Mouse (Mus musculus) forebrain, postnatal 0 days (tissue): ENCODE results near the gene Tpk1. TPM values are rescaled to one million over a fixed set of nuclear protein-coding genes. Genes with fewer than 3 reads are reported as not detected.

ENCODE experiments used
- ATAC-seq: fragments of 200-750 bp; cut with Nextera tagmentation; 2 replicates; pipeline ENCODE4 v1.8.0; 2017; ENCODE audit warnings: mild to moderate bottlenecking, moderate library complexity
- DNase-seq: peaks from one replicate; pipeline ENCODE4 v3.0.0-alpha.2; 2015
- H3K27ac ChIP-seq: fragments of 300-500 bp; sonication (generic); 2 replicates; pipeline ENCODE4 v1.5.1; 2014; ENCODE audit warnings: low read depth, mild to moderate bottlenecking, antibody characterized with exemption, low read length, moderate library complexity, mixed read lengths
- H3K27me3 ChIP-seq: fragments of 300-500 bp; sonication (generic); 2 replicates; pipeline ENCODE4 v1.6.1; 2014; ENCODE audit warnings: mild to moderate bottlenecking, low read length, mixed read lengths; ENCODE audit not compliant: insufficient read depth
- H3K36me3 ChIP-seq: fragments of 300-500 bp; sonication (generic); 2 replicates; pipeline ENCODE4 v1.6.1; 2014; ENCODE audit warnings: mild to moderate bottlenecking, moderate library complexity; ENCODE audit not compliant: insufficient read depth
- H3K4me1 ChIP-seq: fragments of 300-500 bp; sonication (generic); 2 replicates; pipeline ENCODE4 v1.6.1; 2014; ENCODE audit warnings: antibody characterized with exemption; ENCODE audit not compliant: insufficient read depth
- H3K4me2 ChIP-seq: fragments of 300-500 bp; sonication (generic); 2 replicates; pipeline ENCODE4 v1.6.1; 2014; ENCODE audit warnings: low read depth, mild to moderate bottlenecking, moderate library complexity
- H3K4me3 ChIP-seq: fragments of 300-500 bp; sonication (generic); 2 replicates; pipeline ENCODE4 v1.5.1; 2014; ENCODE audit warnings: low read depth, low read length, mixed read lengths
- H3K9ac ChIP-seq: fragments of 300-500 bp; sonication (generic); 2 replicates; pipeline ENCODE4 v1.6.1; 2014; ENCODE audit warnings: mild to moderate bottlenecking
- H3K9me3 ChIP-seq: fragments of 300-500 bp; sonication (generic); 2 replicates; pipeline ENCODE4 v1.6.1; 2016; ENCODE audit warnings: low read length
- CTCF ChIP-seq: sonication (generic); IDR thresholded peaks from 2 replicates; pipeline ENCODE4 v1.5.1; 2016; ENCODE audit warnings: antibody characterized with exemption, control low read depth, low read depth
- WGBS: fragments of 180-500 bp; shearing (Covaris S2); extraction: QIAGEN DNeasy Blood & Tissue Kit; methylation state at CpG from one replicate; pipeline ENCODE4 v1.1.7; 2014; 5-methylcytosine and 5-hydroxymethylcytosine counted together
- polyA plus RNA-seq: library from polyadenylated mRNA; unstranded; fragments of >200 nt; fragmentation: Nextera tagmentation; extraction: Ambion mirVana; gene quantifications from 2 replicates; pipeline ENCODE4 v1.2.1, GENCODE M21; 2015
- total RNA-seq: library from RNA; depleted of rRNA; stranded (reverse); fragments of >200 nt; gene quantifications from 2 replicates; pipeline ENCODE4 v1.2.3, GENCODE M21; 2014

The Tpk1 gene
- total and polyA plus RNA-seq, 2 experiments from 2014 or later, result 4.7 to 5.0 TPM

DNA sequence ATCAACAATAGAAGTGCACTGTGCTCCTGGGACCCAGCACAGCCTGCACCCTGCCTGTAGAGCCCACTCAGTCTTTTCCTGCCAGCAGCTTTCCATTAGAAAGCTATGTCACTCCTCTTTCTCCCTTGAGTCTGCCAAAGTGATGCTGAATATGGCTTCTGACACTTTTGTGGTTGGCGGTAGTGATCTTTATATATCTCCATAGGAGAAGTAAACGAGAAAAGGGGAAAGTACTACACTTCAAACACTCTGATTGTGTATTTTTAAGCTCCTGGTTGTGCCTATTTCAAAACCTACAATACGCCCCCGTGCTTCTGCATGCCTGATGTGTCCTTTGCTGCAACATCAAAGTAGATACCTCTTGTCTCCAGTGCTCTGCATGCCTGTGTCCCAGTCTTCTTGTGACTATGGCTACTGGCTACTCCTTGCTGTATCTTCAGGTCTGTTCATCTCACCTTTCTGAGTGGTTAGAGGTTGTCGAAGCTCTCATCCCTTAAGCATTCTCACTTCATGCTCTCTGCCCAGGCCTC, 302.7 kb downstream of the Tpk1 start:
- H3K4me1 ChIP-seq, result no peaks in the 10 kb centered on the region
- no peak overlapping the region for H3K4me2 ChIP-seq
- H3K9me3 ChIP-seq, result no peaks in the 10 kb centered on the region
- no peak overlapping the region for H3K27ac ChIP-seq
- TF ChIP-seq CTCF, result no peak
- no peak overlapping the region for H3K9ac ChIP-seq
- WGBS, result 77% methylated on average over 5 of the region's 5 CpGs
- ATAC-seq (no peak), DNase-seq (no peak)
- no peaks in the 10 kb centered on the region for H3K36me3 ChIP-seq
- H3K4me3 ChIP-seq, result no peak overlapping the region
- H3K27me3 ChIP-seq, result no peaks in the 10 kb centered on the region

DNA sequence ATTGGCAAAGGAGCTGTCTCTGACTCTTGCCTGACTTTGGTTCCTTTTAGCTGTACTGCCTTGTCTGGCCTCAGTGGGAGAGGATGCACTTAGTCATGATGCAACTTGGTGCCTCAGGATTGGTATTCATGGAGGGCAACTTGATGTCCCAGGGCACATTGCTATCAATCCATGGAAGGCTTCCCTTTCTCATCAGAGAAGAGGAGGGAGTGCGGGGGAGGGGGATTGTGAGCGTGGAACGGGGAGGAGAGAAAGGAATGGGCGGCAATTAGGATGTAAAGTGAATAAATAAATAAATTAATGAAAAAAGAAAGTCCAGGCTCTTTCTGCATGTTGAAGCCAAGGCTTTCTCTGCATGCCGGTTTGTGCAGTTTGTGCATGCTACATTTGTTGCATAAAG, 304.8 kb downstream of the Tpk1 start:
- Histone ChIP-seq H3K4me2 (no peak overlapping the region), H3K4me1 (no peaks in the 10 kb centered on the region), H3K27me3 (no peaks in the 10 kb centered on the region), H3K27ac (no peak overlapping the region), H3K4me3 (no peak overlapping the region), H3K9me3 (no peaks in the 10 kb centered on the region), H3K9ac (no peak overlapping the region), H3K36me3 (no peaks in the 10 kb centered on the region)
- 30% methylated on average over 5 of the region's 5 CpGs for WGBS
- TF ChIP-seq CTCF, result no peak
- DNase-seq, result no peak
- no peak for ATAC-seq

DNA sequence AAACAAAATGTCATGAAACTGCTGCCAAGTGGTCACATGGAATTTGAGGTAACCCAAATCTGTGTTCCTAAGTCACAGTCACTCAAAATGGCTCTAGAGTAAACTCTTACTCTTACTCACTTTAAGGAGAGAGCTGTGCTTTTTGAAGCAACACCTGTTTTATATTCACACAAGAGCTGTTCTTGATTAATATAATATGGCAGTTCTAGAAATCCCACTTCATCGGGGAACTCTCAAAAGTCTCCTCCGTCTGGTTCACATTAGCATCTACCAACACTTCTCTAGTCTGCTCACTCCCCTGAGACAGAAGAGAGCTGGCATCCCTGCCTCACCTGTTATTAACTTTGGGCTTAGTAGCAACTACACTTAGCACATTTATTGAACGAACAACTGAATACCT, 305.9 kb downstream of the Tpk1 start:
- DNase-seq (no peak), ATAC-seq (no peak)
- no peaks in the 10 kb centered on the region for H3K27me3 ChIP-seq
- H3K27ac ChIP-seq, result no peak overlapping the region
- no peak for TF ChIP-seq CTCF
- H3K9me3 ChIP-seq, result no peaks in the 10 kb centered on the region
- no peak overlapping the region for H3K4me3 ChIP-seq
- H3K9ac ChIP-seq, result no peak overlapping the region
- H3K4me1 ChIP-seq, result no peaks in the 10 kb centered on the region
- H3K4me2 ChIP-seq, result no peak overlapping the region
- no peaks in the 10 kb centered on the region for H3K36me3 ChIP-seq
- 95% methylated on average over 3 of the region's 3 CpGs for WGBS

DNA sequence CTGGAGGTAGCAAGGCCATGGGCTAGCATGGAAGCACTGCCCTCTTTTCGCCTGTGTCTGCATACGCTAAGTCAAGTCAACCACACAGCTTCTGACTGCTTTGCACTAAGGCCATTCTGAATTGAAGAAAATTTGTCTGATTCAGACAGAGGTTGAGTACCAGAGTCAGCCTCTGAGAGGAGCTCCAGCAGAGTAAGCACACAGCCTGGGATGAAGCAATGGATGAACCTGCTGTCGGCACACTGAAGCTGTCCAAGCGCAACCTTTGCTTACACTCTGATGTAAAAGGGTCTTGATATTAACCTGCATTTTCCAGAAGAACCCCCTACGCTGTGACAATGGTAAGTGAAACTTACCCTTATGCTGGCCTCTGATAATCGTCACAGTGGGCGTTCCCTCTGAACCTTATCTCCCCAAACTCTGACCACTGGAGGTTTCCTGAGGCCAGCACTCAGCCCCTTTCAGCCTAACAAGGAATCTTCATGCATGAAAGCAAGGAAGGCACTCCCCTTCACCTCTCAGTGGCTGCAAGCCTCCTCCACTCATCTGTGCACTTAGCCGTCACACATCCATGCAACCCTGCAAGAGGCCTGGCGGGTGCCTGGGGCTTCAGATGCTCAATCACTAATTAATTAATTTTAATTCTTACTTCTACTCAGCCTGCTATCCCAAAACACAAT, 311.4 kb downstream of the Tpk1 start:
- ATAC-seq, result no peak
- DNase-seq, result no peak

DNA sequence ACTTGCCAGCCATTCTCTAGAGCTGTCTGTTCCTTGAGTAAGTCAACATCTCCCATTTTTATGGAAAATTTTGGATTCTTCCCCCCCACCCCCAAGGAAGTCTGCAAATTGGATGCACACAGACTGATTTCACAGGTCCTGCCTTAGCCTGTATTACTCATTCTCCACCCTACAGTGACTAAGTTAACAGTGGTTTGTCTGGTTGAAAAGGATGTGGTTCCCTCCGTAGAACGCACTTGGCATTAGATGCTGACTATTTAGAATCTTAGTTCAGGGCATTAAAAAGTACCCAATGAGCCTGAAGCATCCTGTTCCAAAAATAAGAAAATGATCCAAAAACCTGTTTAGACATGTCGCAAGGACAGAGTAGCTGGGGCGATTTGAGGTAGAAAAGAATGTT, 312.6 kb downstream of the Tpk1 start:
- H3K27ac ChIP-seq, result no peak overlapping the region
- WGBS, result 89% methylated on average over 4 of the region's 4 CpGs
- no peak for TF ChIP-seq CTCF
- H3K9ac ChIP-seq, result no peak overlapping the region
- ATAC-seq, result no peak
- no peak for DNase-seq
- no peaks in the 10 kb centered on the region for H3K4me1 ChIP-seq
- H3K36me3 ChIP-seq, result no peaks in the 10 kb centered on the region
- H3K4me2 ChIP-seq, result no peak overlapping the region
- H3K4me3 ChIP-seq, result no peak overlapping the region
- no peaks in the 10 kb centered on the region for H3K9me3 ChIP-seq
- H3K27me3 ChIP-seq, result no peaks in the 10 kb centered on the region

More for the DNA sequence above, 311.4 kb downstream of the Tpk1 start:
- Histone ChIP-seq H3K9me3 (no peaks in the 10 kb centered on the region), H3K27ac (no peak overlapping the region), H3K4me2 (no peak overlapping the region), H3K4me3 (no peak overlapping the region), H3K9ac (no peak overlapping the region), H3K36me3 (no peaks in the 10 kb centered on the region), H3K4me1 (no peaks in the 10 kb centered on the region), H3K27me3 (no peaks in the 10 kb centered on the region)
- no peak for TF ChIP-seq CTCF
- 72% methylated on average over 9 of the region's 9 CpGs for WGBS

DNA sequence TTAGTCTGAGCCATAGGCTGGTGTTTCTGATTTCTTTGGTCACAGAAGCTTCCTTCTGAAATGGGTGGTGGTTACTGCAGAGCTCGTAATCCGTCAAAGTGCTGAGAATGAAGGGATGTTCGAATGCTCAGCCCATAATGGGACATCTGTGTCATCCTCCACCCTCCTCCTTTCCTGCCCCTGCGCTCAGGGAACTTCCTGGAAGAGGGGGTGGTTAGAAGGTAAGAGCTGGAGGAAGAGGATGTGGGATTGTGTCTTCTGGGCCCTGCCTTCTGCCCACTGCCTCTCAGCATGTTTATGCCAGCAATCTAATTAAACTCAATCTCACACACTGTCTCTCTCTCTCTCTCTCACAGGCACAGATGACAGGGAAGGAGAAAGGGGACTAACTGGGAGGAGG, 317.0 kb downstream of the Tpk1 start:
- Histone ChIP-seq H3K4me1 (no peaks in the 10 kb centered on the region), H3K27ac (no peak overlapping the region), H3K9ac (no peak overlapping the region), H3K36me3 (no peaks in the 10 kb centered on the region), H3K4me2 (no peak overlapping the region), H3K27me3 (no peaks in the 10 kb centered on the region), H3K4me3 (no peak overlapping the region), H3K9me3 (no peaks in the 10 kb centered on the region)
- 62% methylated on average over 4 of the region's 4 CpGs for WGBS
- TF ChIP-seq CTCF, result no peak
- no peak for ATAC-seq
- DNase-seq, result no peak

DNA sequence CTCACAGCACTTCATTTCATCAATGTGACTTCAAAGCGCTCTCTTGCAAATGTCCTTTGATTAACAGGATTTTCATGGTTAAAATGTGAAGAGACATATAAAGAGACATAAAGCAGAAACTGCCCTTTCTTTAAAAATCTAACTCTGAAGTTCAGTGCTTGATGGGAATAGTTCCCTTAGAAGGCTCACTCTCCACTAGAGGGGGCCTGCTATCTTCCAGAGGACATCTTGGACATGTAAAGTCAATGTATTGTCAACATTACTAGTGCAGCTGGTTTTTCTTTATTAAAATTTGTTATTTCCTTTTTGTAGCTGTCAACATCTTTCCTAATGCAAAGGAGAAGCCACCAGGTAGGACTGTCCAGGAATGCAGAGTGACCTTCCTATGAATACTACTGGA, 318.4 kb downstream of the Tpk1 start:
- Histone ChIP-seq H3K4me3 (no peak overlapping the region), H3K9me3 (no peaks in the 10 kb centered on the region), H3K36me3 (no peaks in the 10 kb centered on the region), H3K4me2 (no peak overlapping the region), H3K27me3 (no peaks in the 10 kb centered on the region), H3K9ac (no peak overlapping the region), H3K4me1 (no peaks in the 10 kb centered on the region), H3K27ac (no peak overlapping the region)
- DNase-seq (no peak), ATAC-seq (no peak)
- 98% methylated on average over 1 of the region's 1 CpGs for WGBS
- peak; percentile 20; the same call in 1 of the 2 replicates for TF ChIP-seq CTCF
